Mouse (Mus musculus) urinary bladder, postnatal 4 days (tissue): ENCODE measurements around the gene H2al1o.
"Not testable (repeated sequence)": the region's sequence is repeated elsewhere in the genome, so short reads cannot be mapped to it uniquely, and the experiment has no call there.

ENCODE experiments used
- DNase-seq, 2 experiments: peaks; one replicate each; pipeline ENCODE4 v3.0.0; 2021 to 2022; ENCODE audit warnings: low spot score in 2 of 2

H2al1o gene

DNA sequence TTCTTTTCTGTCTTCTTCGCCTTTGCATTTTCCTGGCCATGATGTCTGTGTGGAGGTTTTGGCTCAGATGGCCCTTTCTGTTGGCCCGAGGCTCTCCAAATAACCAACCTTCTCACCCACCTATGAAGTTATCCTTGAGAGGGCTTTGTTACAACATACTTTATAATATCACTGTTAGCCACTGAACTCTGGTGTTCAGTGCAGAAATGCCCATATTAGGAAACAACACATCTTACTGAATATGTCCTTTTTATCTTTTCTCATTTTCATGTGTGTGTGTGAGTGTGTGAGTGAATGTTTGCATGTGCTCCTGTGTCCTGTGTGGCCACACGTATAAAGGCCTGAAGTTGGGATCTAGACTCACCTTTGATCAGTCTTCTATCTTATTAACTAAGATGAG is at the start of gene H2al1o:
Gene H2al1o, minus strand, starts transcription at position 101 of the 400 bp plus-strand sequence.
- DNase-seq, result not testable (repeated sequence)

DNA sequence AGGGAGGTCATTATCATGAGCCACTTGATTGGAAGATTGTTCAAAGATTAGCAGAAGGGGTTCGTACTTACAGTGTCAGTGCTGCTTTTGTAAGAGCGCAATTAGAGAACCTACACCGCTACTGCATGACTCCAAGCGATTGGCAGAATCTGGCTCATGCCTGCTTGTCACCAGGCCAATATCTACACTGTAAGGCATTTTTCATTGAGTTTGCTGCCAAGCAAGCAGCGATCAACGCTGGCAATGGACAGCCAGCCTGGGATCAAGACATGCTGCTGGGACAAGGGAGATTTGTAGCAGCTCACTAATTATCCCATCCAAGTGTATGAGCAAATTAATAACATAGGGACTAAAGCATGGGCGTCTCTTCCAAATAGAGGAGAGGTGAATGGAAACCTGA is 25.8 kb upstream of the H2al1o start:
- DNase-seq, result not testable (repeated sequence)

DNA sequence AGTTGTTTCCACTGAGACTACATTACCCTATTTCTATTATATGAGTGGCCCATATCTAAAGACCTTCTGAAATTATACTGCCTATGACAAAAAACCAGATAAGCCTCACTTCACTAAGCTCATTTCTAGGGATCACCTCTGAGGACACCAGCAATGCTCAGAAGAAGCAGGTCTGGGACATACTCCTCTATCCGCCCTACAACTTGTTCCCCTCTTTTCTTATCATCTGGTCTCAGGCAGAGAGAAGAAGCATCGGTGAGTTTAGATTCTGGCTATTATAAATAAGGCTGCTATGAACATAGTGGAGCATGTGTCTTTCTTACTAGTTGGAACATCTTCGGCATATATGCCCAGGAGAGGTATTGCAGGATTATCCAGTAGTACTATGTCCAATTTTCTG is 35.3 kb downstream of the H2al1o start:
- no peak for DNase-seq
